Mouse (Mus musculus) neural tube, embryonic 11.5 days (tissue): ENCODE data around the gene Clasrp. TPM values are rescaled to one million over a fixed set of nuclear protein-coding genes. Genes with fewer than 3 reads are reported as not detected.
A peak's percentile ranks its signal among the peaks of the same experiment; 100 is the strongest.

ENCODE experiments used
- ATAC-seq: fragments of 200-750 bp; cut with Nextera tagmentation; 2 replicates; pipeline ENCODE4 v1.8.0; 2017; ENCODE audit warnings: moderate number of reproducible peaks, mild to moderate bottlenecking, moderate TSS enrichment, moderate library complexity; ENCODE audit not compliant: insufficient read depth, low FRiP score, low TSS enrichment
- DNase-seq: peaks from one replicate; pipeline ENCODE4 v3.0.0-alpha.2; 2015; ENCODE audit warnings: low spot score
- H3K27ac ChIP-seq: fragments of 300-500 bp; sonication (generic); 2 replicates; pipeline ENCODE4 v1.5.1; 2014; ENCODE audit warnings: low read depth, mild to moderate bottlenecking, low read length
- H3K27me3 ChIP-seq: fragments of 300-500 bp; sonication (generic); 2 replicates; pipeline ENCODE4 v1.6.1; 2014; ENCODE audit warnings: mild to moderate bottlenecking, low read length, mixed read lengths; ENCODE audit not compliant: control insufficient read depth, insufficient read depth
- H3K36me3 ChIP-seq: fragments of 300-500 bp; sonication (generic); 2 replicates; pipeline ENCODE4 v1.6.1; 2014; ENCODE audit warnings: mild to moderate bottlenecking, low read length, moderate library complexity, mixed read lengths; ENCODE audit not compliant: control insufficient read depth, insufficient read depth
- H3K4me1 ChIP-seq: fragments of 300-500 bp; sonication (generic); 2 replicates; pipeline ENCODE4 v1.6.1; 2014; ENCODE audit warnings: low read length, mixed read lengths; ENCODE audit not compliant: control insufficient read depth, insufficient read depth
- H3K4me2 ChIP-seq: fragments of 300-500 bp; sonication (generic); 2 replicates; pipeline ENCODE4 v1.6.1; 2014; ENCODE audit warnings: low read depth, mild to moderate bottlenecking, moderate library complexity
- H3K4me3 ChIP-seq: fragments of 300-500 bp; sonication (generic); 2 replicates; pipeline ENCODE4 v1.5.1; 2014; ENCODE audit warnings: low read depth, low read length
- H3K9ac ChIP-seq: fragments of 300-500 bp; sonication (generic); 2 replicates; pipeline ENCODE4 v1.6.1; 2014; ENCODE audit warnings: mild to moderate bottlenecking, low read length
- H3K9me3 ChIP-seq: fragments of 300-500 bp; sonication (generic); 2 replicates; pipeline ENCODE4 v1.6.1; 2016; ENCODE audit warnings: low read length; ENCODE audit not compliant: control insufficient read depth
- WGBS: fragments of 180-500 bp; shearing (Covaris S2); extraction: QIAGEN DNeasy Blood & Tissue Kit; methylation state at CpG from one replicate; pipeline ENCODE4 v1.1.7; 2014; 5-methylcytosine and 5-hydroxymethylcytosine counted together
- polyA plus RNA-seq: library from polyadenylated mRNA; unstranded; fragments of >200 nt; fragmentation: Nextera tagmentation; extraction: Ambion mirVana; gene quantifications from 2 replicates; pipeline ENCODE4 v1.2.1, GENCODE M21; 2014

The Clasrp gene
- polyA plus RNA-seq, 1 experiment from 2014 or later, result 53.5 TPM

DNA sequence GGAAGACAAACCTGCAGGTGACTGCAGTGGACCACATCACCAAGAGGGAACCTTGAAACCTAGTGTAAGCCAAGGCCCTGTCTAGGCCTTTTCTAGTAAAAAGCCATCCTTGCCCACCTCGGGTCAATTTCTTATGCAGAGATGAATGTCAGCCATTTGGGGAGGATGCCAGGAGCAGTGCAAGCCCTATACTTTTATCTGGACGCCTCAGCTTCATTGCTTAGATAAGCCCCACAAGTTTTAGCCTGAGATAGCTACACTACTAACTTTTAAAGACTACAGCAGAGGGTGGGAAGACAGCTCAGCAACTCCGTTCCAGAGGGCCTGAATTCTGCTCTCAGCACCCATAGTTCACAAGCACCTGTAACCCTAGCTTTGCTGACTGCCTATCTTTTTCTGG is 40.4 kb downstream of the Clasrp start:
- Histone ChIP-seq H3K27ac (no peak overlapping the region), H3K36me3 (peaks cover 15% of the 10 kb centered on the region), H3K27me3 (no peaks in the 10 kb centered on the region), H3K4me1 (peaks cover 21% of the 10 kb centered on the region), H3K4me3 (no peak overlapping the region), H3K9ac (no peak overlapping the region), H3K9me3 (no peaks in the 10 kb centered on the region), H3K4me2 (no peak overlapping the region)
- WGBS, result 93% methylated on average over 3 of the region's 3 CpGs
- DNase-seq (no peak), ATAC-seq (no peak)

DNA sequence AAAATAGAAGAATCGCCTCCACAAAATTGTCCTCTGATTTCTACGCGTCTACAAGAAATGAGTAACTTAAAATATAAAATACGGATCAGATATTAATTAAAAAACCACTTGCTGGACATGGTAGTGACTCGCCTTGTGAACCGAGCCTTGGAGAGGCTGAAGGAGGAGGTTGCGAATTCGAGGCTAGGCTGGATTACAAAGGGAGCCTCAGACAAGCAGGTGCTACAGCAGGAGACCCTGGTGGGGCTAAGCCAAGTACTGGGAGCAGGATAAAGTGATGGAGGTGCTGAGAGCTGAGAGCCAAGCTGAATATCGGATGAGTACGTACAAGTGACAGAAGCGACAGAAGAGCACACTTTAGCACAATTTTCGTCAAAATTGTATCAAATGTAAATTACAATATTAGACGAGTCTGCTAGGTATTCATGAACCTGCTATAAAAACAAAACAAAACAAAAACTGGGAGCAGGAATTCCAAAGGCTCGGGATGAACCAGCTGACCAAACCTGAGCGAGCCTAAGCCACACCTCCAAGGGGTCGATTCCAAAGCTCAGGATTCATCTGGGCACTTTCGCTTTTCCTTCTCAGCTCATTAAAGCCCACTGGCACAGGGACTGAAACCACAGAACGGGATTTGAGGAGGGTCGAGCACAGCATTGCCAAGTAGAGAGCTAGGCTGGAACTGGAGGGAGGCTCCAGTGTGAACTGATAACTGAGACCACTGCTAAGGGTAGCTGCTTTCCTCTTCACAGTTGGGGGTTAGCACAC is 41.5 kb downstream of the Clasrp start, which contains the start of gene Ppp1r37:
Gene Ppp1r37 (minus strand): TSS at position 434 of the 768 bp plus-strand sequence.
- ATAC-seq (0 out of 2 replicates have a peak, but pooled peaks have one; percentile 49), DNase-seq (peak; percentile 34)
- peaks cover 25% of the 10 kb centered on the region for H3K4me1 ChIP-seq
- H3K9me3 ChIP-seq, result no peaks in the 10 kb centered on the region
- H3K27me3 ChIP-seq, result no peaks in the 10 kb centered on the region
- H3K4me2 ChIP-seq, result peak within 1 kb of the TSS; percentile 96
- 2% methylated on average over 19 of the region's 19 CpGs for WGBS
- H3K9ac ChIP-seq, result peak within 1 kb of the TSS; percentile 97
- H3K27ac ChIP-seq, result peak within 1 kb of the TSS; percentile 88
- H3K36me3 ChIP-seq, result peaks cover 13% of the 10 kb centered on the region
- peak within 1 kb of the TSS; percentile 96 for H3K4me3 ChIP-seq

DNA sequence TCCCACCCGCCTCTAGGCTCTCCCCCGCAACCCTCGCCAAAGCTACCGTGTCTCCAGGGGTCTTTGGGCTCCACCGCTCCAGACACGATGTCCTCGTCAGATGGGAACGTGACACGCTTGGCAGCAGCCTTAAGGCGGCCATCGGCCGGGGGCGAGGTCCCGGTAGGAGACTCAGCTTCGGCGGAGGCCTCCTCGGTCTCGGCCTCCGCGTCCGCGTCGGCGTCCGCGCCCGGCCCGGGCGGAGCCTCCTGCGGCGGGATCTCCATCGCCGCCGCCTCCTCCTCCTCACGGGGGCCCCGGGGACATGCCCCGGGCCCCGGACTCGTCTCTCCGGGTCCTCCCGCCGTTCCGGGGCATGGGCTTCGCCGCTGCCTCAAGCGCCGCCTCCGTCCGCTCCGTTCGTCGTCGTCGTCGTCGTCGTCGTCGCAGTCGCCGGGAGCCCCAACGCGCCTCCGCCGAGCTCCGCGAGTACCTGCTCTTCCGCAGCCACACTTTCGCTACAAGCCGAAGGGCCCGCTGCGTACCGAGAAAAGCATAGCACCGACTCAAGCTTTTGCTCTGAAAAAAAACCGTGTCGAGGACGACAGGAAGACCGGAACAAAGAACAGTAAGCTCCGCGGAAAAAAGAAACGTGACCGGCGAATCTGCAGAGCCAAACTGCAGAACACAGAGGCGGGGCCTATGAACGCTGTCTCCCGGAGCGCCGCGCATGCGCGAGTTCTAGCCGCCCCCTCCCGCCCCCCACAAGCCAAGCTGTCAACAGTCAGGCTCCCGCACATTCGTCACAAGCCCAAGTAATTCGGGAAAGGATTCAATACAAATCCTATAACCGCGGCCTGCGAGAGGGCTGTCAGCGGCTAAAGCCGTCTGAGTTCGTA is 42.3 kb downstream of the Clasrp start:
- no peaks in the 10 kb centered on the region for H3K27me3 ChIP-seq
- WGBS, result under 1% methylated on average over 94 of the region's 102 CpGs
- peak overlapping the region; percentile 97 for H3K9ac ChIP-seq
- ATAC-seq (peak; percentile 85), DNase-seq (peak; percentile 94)
- peak overlapping the region; percentile 96 for H3K4me2 ChIP-seq
- H3K27ac ChIP-seq, result peak overlapping the region; percentile 88
- H3K36me3 ChIP-seq, result peaks cover 13% of the 10 kb centered on the region
- peaks cover 25% of the 10 kb centered on the region for H3K4me1 ChIP-seq
- no peaks in the 10 kb centered on the region for H3K9me3 ChIP-seq
- H3K4me3 ChIP-seq, result peak overlapping the region; percentile 96

- peaks cover 13% of the 10 kb centered on the region for H3K36me3 ChIP-seq
- H3K27me3 ChIP-seq, result no peaks in the 10 kb centered on the region
- peak overlapping the region; percentile 96 for H3K4me2 ChIP-seq
- DNase-seq, result no peak
- WGBS, result 2% methylated on average over 11 of the region's 11 CpGs
- peak overlapping the region; percentile 97 for H3K9ac ChIP-seq
- no peaks in the 10 kb centered on the region for H3K9me3 ChIP-seq
- peaks cover 25% of the 10 kb centered on the region for H3K4me1 ChIP-seq
- ATAC-seq, result 0 out of 2 replicates have a peak, but pooled peaks have one; percentile 28
- no peak overlapping the region for H3K27ac ChIP-seq
- H3K4me3 ChIP-seq, result peak overlapping the region; percentile 96
Observed at GRCm38 (mm10) chr7:19561431-19561764, 42.9 kb downstream of the Clasrp start.

DNA sequence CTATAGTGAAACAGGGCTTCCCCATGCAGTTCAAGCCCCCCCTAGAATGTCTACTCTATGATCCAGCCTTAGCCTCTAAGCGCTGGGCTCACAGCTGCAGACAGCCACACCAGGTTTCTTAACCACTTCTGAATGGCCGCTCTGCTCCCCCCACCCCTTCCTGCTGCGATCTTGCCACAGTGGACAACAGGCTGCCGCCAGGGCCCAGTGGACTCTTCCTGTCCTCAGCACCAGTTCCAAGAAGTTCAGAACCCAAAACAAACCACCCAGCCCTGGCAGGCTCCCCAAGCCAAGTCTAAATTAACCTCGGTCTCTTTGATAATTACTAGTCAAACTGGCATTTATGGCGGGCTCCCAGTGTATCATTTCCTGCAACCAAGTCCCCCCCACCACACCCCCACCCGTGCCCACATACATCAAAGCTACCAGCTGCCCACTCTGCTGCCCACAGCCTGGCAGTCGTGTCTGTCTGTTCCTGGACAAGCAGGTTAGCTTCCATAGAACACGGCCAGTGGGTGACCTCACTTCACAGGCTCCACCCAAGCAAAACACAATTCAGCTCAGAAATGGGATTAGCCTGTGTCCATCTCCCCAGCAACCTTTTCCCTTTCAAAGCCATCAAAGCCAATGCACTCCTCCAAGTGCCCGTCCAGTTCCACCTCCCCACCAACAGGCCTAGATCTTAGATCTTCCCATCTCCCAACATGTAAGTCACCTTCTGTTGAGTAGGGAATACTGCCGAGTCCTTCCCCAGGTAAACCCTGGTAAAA is 43.6 kb downstream of the Clasrp start:
- Histone ChIP-seq H3K9ac (peak overlapping the region; percentile 97), H3K27me3 (no peaks in the 10 kb centered on the region), H3K36me3 (peaks cover 13% of the 10 kb centered on the region), H3K9me3 (no peaks in the 10 kb centered on the region), H3K4me3 (peak overlapping the region; percentile 96), H3K4me2 (peak overlapping the region; percentile 96), H3K4me1 (peaks cover 25% of the 10 kb centered on the region), H3K27ac (no peak overlapping the region)
- ATAC-seq (no peak), DNase-seq (no peak)
- WGBS, result 36% methylated on average over 11 of the region's 11 CpGs

- ATAC-seq (no peak), DNase-seq (peak; percentile 49)
- peaks cover 25% of the 10 kb centered on the region for H3K4me1 ChIP-seq
- H3K4me2 ChIP-seq, result no peak overlapping the region; the same call in 1 of the 2 replicates
- no peak overlapping the region for H3K27ac ChIP-seq
- H3K9me3 ChIP-seq, result no peaks in the 10 kb centered on the region
- 36% methylated on average over 2 of the region's 2 CpGs for WGBS
- H3K9ac ChIP-seq, result no peak overlapping the region
- H3K36me3 ChIP-seq, result no peaks in the 10 kb centered on the region; the same call in 1 of the 2 replicates
- H3K27me3 ChIP-seq, result no peaks in the 10 kb centered on the region
- no peak overlapping the region for H3K4me3 ChIP-seq
Observed at GRCm38 (mm10) chr7:19558965-19559364, 45.3 kb downstream of the Clasrp start.

GRCm38 (mm10) chr7:19557982-19558900 is 46.0 kb downstream of the Clasrp start:
- no peaks in the 10 kb centered on the region for H3K9me3 ChIP-seq
- no peaks in the 10 kb centered on the region; the same call in 1 of the 2 replicates for H3K36me3 ChIP-seq
- WGBS, result 95% methylated on average over 6 of the region's 6 CpGs
- H3K9ac ChIP-seq, result no peak overlapping the region
- no peak overlapping the region for H3K27ac ChIP-seq
- DNase-seq, result no peak
- peaks cover 25% of the 10 kb centered on the region for H3K4me1 ChIP-seq
- no peak for ATAC-seq
- no peaks in the 10 kb centered on the region for H3K27me3 ChIP-seq
- H3K4me2 ChIP-seq, result no peak overlapping the region
- H3K4me3 ChIP-seq, result no peak overlapping the region
